Mouse (Mus musculus) testis, adult 2 months (tissue): ENCODE data around the gene Btn1a1. TPM values are rescaled to one million over a fixed set of nuclear protein-coding genes. Genes with fewer than 3 reads are reported as not detected.

Experiments
- H3K27ac ChIP-seq: fragments of 200-500 bp; 2 replicates; pipeline ENCODE4 v1.5.1; 2012; ENCODE audit warnings: low read depth, low read length; ENCODE audit not compliant: control insufficient read depth, insufficient read depth
- H3K27me3 ChIP-seq: fragments of 200-500 bp; 2 replicates; pipeline ENCODE4 v1.6.1; 2012; ENCODE audit warnings: mild to moderate bottlenecking, low read length, moderate library complexity; ENCODE audit not compliant: control insufficient read depth, insufficient read depth
- H3K36me3 ChIP-seq: fragments of 200-500 bp; 2 replicates; pipeline ENCODE4 v1.6.1; 2012; ENCODE audit warnings: mild to moderate bottlenecking, low read length; ENCODE audit not compliant: control insufficient read depth, insufficient read depth
- H3K4me1 ChIP-seq: fragments of 200-500 bp; 2 replicates; pipeline ENCODE4 v1.6.1; 2012; ENCODE audit warnings: low read length; ENCODE audit not compliant: control insufficient read depth, insufficient read depth
- H3K4me3 ChIP-seq: fragments of 200-500 bp; 2 replicates; pipeline ENCODE4 v1.5.1; 2012; ENCODE audit warnings: low read depth, mild to moderate bottlenecking, low read length, moderate library complexity, mixed read lengths; ENCODE audit not compliant: control insufficient read depth
- CTCF ChIP-seq: fragments of 200-500 bp; IDR thresholded peaks from 2 replicates; pipeline ENCODE4 v1.5.1; 2012; ENCODE audit warnings: low read depth, mild to moderate bottlenecking, inconsistent platforms, low read length, moderate library complexity; ENCODE audit not compliant: control insufficient read depth, insufficient read depth, insufficient replicate concordance
- POLR2A ChIP-seq: fragments of 200-500 bp; IDR thresholded peaks from 2 replicates; pipeline ENCODE4 v1.6.1; 2012; ENCODE audit warnings: low read depth, mild to moderate bottlenecking, inconsistent platforms, low read length, moderate library complexity; ENCODE audit not compliant: control insufficient read depth
- polyA plus RNA-seq: library from polyadenylated mRNA; depleted of rRNA; stranded (reverse); fragments of >200 nt; gene quantifications from 2 replicates; pipeline ENCODE4 v1.2.3, GENCODE M21; 2012; rRNA removed

Gene Btn1a1
- polyA plus RNA-seq = 0.05 and 0.26 TPM in 2 replicates

DNA sequence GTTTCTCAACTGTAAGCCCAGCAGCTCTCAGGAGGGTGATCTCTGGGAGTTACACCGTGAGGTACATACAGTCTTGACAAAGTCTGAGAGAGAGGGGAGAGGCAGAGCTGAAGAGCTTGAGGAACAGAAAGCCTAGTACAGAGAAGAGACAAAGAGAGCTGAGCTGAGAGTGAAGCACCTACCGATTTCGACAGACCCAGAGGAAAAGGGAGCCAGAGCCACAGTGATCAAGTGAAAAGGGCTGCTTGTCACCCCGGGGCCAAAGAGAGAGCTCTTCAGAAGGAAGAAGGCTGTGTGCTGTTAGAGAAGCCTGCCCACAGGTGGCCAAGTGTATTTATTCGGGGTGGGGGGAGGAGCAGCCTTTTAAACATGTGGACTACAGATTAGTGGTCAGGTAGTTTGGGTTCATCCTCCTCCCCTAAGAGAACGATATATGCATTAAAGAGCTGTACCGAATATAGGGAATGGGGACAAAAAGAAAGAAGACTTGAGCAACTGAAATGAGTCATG, at the start of gene Btn1a1:
TSS of gene Btn1a1 (minus strand) at position 302 of the 510 bp plus-strand sequence.
- no peak within 1 kb of the TSS for H3K27ac ChIP-seq
- no peaks in the 10 kb centered on the region for H3K36me3 ChIP-seq
- peaks cover 5% of the 10 kb centered on the region for H3K4me1 ChIP-seq
- H3K27me3 ChIP-seq = no peaks in the 10 kb centered on the region
- no peak for TF ChIP-seq POLR2A
- TF ChIP-seq CTCF = no peak
- H3K4me3 ChIP-seq = no peak within 1 kb of the TSS

DNA sequence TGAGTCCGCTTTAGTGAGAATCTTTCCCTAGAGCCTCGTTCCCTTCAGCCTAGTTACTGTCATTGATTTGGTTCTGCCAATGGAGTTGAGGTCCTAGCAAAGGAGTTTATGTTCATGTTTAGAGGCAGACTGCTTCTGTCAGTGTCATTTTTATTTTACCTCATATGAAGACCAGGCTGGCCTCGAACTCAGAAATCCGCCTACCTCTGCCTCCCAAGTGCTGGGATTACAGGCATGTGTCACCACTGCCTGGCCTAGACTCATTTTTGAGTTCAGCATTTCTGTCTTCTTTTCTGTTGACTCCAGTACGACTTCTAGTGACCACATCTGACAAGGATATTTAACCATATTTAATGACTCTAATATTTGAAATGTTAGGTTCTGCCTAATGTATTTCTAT, 49.6 kb upstream of the Btn1a1 start:
- Histone ChIP-seq H3K27ac (no peak overlapping the region), H3K27me3 (no peaks in the 10 kb centered on the region), H3K36me3 (no peaks in the 10 kb centered on the region), H3K4me1 (peaks cover 4% of the 10 kb centered on the region), H3K4me3 (no peak overlapping the region)
- TF ChIP-seq POLR2A = no peak
- TF ChIP-seq CTCF = no peak

GRCm38 (mm10) chr13:23513517-23513916, 47.8 kb upstream of the Btn1a1 start:
- TF ChIP-seq POLR2A (no peak), CTCF (no peak)
- Histone ChIP-seq H3K4me1 (peaks cover 4% of the 10 kb centered on the region), H3K27me3 (no peaks in the 10 kb centered on the region), H3K36me3 (no peaks in the 10 kb centered on the region), H3K27ac (no peak overlapping the region), H3K4me3 (no peak overlapping the region)

GRCm38 (mm10) chr13:23510127-23510526, 44.4 kb upstream of the Btn1a1 start:
- TF ChIP-seq POLR2A = no peak
- no peak for TF ChIP-seq CTCF
- Histone ChIP-seq H3K27ac (no peak overlapping the region), H3K4me1 (peaks cover 7% of the 10 kb centered on the region), H3K4me3 (no peak overlapping the region), H3K27me3 (no peaks in the 10 kb centered on the region), H3K36me3 (no peaks in the 10 kb centered on the region)

- H3K4me3 ChIP-seq = no peak overlapping the region
- H3K36me3 ChIP-seq = no peaks in the 10 kb centered on the region
- no peaks in the 10 kb centered on the region for H3K27me3 ChIP-seq
- H3K27ac ChIP-seq = no peak overlapping the region
- H3K4me1 ChIP-seq = peaks cover 3% of the 10 kb centered on the region
- TF ChIP-seq CTCF (no peak), POLR2A (no peak)
These were observed 41.3 kb upstream of the Btn1a1 start for GRCm38 (mm10) chr13:23506819-23507515.

- Histone ChIP-seq H3K27me3 (no peaks in the 10 kb centered on the region), H3K4me3 (no peak overlapping the region), H3K4me1 (peaks cover 3% of the 10 kb centered on the region), H3K36me3 (no peaks in the 10 kb centered on the region), H3K27ac (no peak overlapping the region)
- TF ChIP-seq CTCF (no peak), POLR2A (no peak)
These were observed 40.6 kb upstream of the Btn1a1 start for GRCm38 (mm10) chr13:23506351-23506750.

- Histone ChIP-seq H3K4me1 (peaks cover 3% of the 10 kb centered on the region), H3K27ac (no peak overlapping the region)
- no peak for TF ChIP-seq POLR2A
- no peak for TF ChIP-seq CTCF
These were observed 40.1 kb upstream of the Btn1a1 start for GRCm38 (mm10) chr13:23505662-23506345.

More at GRCm38 (mm10) chr13:23505662-23506345, 40.1 kb upstream of the Btn1a1 start:
- Histone ChIP-seq H3K4me3 (no peak overlapping the region), H3K27me3 (no peaks in the 10 kb centered on the region), H3K36me3 (no peaks in the 10 kb centered on the region)
